Mouse (Mus musculus): Measurements from ENCODE around the gene Flad1.
A peak's percentile ranks its signal among the peaks of the same experiment; 100 is the strongest.

GRCm38 (mm10) chr3:89418170-89418860 is 6.6 kb upstream of the Flad1 start, which contains the start of the genes Cks1b and Shc1:
- TF ChIP-seq CTCF (IDR thresholded peaks at IDR 0.05; ENCODE audit: borderline replicate concordance, control insufficient read depth, extremely low read depth, insufficient read depth, low read length, poor library complexity), result 0 out of 2 replicates have a peak, but pooled peaks have one; percentile 15
- TF ChIP-seq POLR2A (IDR thresholded peaks at IDR 0.05; ENCODE audit: control insufficient read depth, extremely low read depth, insufficient read depth, low read length, poor library complexity), result peak; percentile 29
